Mouse (Mus musculus): Measurements from ENCODE around the gene Gm36028. TPM values are rescaled to one million over a fixed set of nuclear protein-coding genes. Genes with fewer than 3 reads are reported as not detected.

The Gm36028 gene
- polyA plus RNA-seq, 1 experiment: not detected

DNA sequence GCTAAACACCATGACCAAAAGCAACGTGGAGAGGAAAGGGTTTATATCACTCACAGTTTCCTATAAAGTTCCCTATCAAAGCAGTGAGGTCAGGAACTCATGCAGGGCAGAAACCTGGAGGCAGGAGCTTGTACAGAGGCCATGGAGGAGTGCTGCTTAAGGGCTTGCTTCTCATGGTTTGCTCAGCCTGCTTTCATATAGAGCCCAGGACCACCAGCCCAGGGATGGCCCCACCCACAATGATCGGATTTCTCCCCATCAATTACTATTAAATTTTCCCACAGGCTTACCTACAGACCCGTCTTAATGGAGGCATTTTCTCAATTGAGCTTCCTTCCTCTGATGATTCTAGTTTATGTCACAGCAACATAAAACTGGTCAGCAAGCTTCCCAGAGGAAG is 23.4 kb downstream of the Gm36028 start:
- Histone ChIP-seq H3K4me3 (replicated peaks; ENCODE audit: control insufficient read depth, low read depth, low read length) (no peak overlapping the region), H3K27ac (ENCODE audit: control insufficient read depth, insufficient read depth, low read depth, low read length, poor library complexity) (no peak overlapping the region), H3K4me1 (ENCODE audit: control insufficient read depth, insufficient read depth, low read length) (no peaks in the 10 kb centered on the region)
- 61% methylated on average over 3 of the region's 3 CpGs for WGBS
- TF ChIP-seq POLR2A (IDR thresholded peaks at IDR 0.05; ENCODE audit: borderline replicate concordance, control insufficient read depth, low read depth, low read length): no peak
- TF ChIP-seq CTCF (IDR thresholded peaks at IDR 0.05; ENCODE audit: control insufficient read depth, insufficient read depth, low read length): no peak

DNA sequence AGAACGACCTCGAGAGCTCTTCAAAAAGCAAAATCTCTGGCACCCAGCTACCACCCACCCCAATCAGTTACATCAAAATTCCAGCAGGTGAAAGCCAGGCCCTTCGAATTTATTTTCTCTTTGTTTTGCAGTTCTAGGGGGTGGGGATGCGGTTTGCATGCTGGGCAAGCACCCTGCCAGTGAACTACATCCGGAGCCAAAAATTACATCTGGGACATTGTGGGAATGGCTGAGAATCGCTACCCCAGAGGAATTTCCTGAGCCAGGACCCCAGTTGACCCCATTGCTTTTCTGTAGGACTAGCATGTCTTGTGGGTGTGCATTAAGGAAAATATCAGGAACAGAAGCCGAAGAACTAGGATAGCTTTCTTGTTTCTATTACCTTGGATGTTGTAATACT is 29.9 kb downstream of the Gm36028 start:
- H3K27ac ChIP-seq (ENCODE audit: control insufficient read depth, insufficient read depth, low read depth, low read length, poor library complexity): no peak overlapping the region
- H3K4me3 ChIP-seq (replicated peaks; ENCODE audit: control insufficient read depth, low read depth, low read length): no peak overlapping the region
- 79% methylated on average over 7 of the region's 7 CpGs for WGBS
- TF ChIP-seq POLR2A (IDR thresholded peaks at IDR 0.05; ENCODE audit: borderline replicate concordance, control insufficient read depth, low read depth, low read length): no peak
- TF ChIP-seq CTCF (IDR thresholded peaks at IDR 0.05; ENCODE audit: control insufficient read depth, insufficient read depth, low read length): no peak
- H3K4me1 ChIP-seq (ENCODE audit: control insufficient read depth, insufficient read depth, low read length): no peaks in the 10 kb centered on the region

DNA sequence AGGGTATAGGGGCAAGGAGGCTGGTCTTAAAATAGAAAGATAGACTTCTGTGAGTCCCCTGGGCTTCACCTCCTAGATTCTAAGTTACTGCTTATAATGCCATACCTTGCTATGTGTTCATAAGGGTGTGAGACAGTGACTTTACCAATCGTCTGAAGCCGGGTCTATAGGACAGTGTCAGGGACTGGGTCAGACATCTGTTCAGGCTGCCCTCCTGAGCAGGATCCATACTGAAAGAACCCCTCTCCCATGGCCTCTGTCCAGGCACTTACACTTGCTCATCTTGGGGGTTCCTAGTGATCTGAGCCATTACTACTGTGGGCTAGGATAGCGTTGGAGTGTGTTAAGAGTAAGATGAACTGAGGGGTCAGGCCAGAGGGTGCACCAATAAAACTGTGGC is 34.7 kb downstream of the Gm36028 start:
- no peaks in the 10 kb centered on the region for H3K4me1 ChIP-seq (ENCODE audit: control insufficient read depth, insufficient read depth, low read length)
- WGBS: 97% methylated on average over 3 of the region's 3 CpGs
- no peak overlapping the region for H3K4me3 ChIP-seq (replicated peaks; ENCODE audit: control insufficient read depth, low read depth, low read length)
- no peak for TF ChIP-seq CTCF (IDR thresholded peaks at IDR 0.05; ENCODE audit: control insufficient read depth, insufficient read depth, low read length)
- no peak for TF ChIP-seq POLR2A (IDR thresholded peaks at IDR 0.05; ENCODE audit: borderline replicate concordance, control insufficient read depth, low read depth, low read length)
- H3K27ac ChIP-seq (ENCODE audit: control insufficient read depth, insufficient read depth, low read depth, low read length, poor library complexity): no peak overlapping the region

DNA sequence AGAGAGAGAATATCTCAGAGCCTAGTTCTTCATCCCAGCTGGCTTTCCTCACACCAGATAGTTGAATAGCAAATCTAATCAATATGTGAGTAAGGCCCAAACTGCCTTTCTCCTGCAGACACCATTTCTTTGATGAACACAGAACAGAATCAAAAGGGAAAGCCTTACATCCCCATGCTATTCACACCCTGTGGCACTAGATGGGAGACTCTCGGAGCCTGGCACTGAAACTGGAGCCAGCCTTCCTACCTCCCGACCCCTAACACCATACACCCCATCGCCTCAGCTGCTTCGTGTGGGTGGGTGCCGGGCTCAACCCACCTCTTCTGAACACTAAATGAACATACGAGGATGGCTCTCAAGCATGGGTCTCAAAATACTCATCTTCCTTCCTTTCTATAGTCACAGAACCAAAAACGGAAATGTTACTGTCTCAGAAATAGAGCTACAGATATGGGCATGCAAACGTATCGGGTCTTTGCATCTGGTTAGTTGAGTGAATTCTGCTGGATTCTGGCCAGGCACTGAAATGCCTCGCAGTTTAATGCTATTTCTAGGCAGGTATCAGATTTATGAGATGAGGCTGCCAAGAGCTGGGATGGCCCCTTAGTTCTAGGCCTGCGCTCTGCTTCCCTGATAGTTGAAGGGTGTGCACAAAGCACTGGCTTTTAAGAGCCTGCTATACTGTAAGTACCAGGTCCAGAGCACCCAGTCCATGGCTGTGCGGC is 36.0 kb downstream of the Gm36028 start:
- TF ChIP-seq POLR2A (IDR thresholded peaks at IDR 0.05; ENCODE audit: borderline replicate concordance, control insufficient read depth, low read depth, low read length) (no peak), CTCF (IDR thresholded peaks at IDR 0.05; ENCODE audit: control insufficient read depth, insufficient read depth, low read length) (no peak)
- H3K27ac ChIP-seq (ENCODE audit: control insufficient read depth, insufficient read depth, low read depth, low read length, poor library complexity): no peak overlapping the region
- H3K4me1 ChIP-seq (ENCODE audit: control insufficient read depth, insufficient read depth, low read length): no peaks in the 10 kb centered on the region
- WGBS: 85% methylated on average over 12 of the region's 12 CpGs
- H3K4me3 ChIP-seq (replicated peaks; ENCODE audit: control insufficient read depth, low read depth, low read length): no peak overlapping the region

DNA sequence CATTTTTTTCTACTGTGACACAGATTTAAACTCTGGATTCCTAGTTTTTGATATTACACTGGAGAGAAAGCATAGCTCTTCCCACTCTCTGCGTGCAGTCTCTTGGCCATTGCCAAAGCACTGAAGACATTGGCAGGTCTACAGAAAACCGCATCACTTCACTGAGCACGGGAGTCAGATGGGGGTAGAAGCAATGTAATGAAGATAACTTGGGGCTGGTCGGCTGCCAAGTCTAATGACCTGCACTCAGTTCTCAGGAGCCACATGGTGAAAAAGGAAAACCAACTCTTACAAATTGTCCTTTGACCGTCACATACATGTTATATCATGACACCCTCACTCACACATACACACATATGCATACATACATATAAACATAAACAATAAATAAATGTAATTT is 37.0 kb downstream of the Gm36028 start:
- 80% methylated on average over 5 of the region's 5 CpGs for WGBS
- no peaks in the 10 kb centered on the region for H3K4me1 ChIP-seq (ENCODE audit: control insufficient read depth, insufficient read depth, low read length)
- no peak overlapping the region for H3K4me3 ChIP-seq (replicated peaks; ENCODE audit: control insufficient read depth, low read depth, low read length)
- no peak for TF ChIP-seq CTCF (IDR thresholded peaks at IDR 0.05; ENCODE audit: control insufficient read depth, insufficient read depth, low read length)
- TF ChIP-seq POLR2A (IDR thresholded peaks at IDR 0.05; ENCODE audit: borderline replicate concordance, control insufficient read depth, low read depth, low read length): no peak
- H3K27ac ChIP-seq (ENCODE audit: control insufficient read depth, insufficient read depth, low read depth, low read length, poor library complexity): no peak overlapping the region

DNA sequence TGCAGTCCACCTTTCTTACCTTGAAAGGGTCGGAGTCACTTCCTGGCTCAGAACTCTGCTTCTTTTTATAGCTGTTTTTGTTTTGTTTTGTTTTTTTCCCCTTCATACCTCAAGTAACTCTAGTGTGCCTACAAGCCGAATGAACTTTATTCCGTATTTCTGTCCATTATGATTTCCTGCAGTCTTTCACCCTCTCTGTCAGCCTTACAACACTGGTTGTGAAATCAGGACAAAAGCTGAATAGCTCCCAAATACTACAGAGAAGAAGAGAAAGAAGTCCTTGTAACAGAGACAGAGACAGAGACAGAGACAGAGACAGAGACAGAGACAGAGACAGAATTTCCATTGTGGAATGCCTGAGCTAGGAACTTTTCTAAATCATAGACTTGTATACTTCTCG is 43.0 kb downstream of the Gm36028 start:
- TF ChIP-seq CTCF (IDR thresholded peaks at IDR 0.05; ENCODE audit: control insufficient read depth, insufficient read depth, low read length) (no peak), POLR2A (IDR thresholded peaks at IDR 0.05; ENCODE audit: borderline replicate concordance, control insufficient read depth, low read depth, low read length) (no peak)
- H3K4me1 ChIP-seq (ENCODE audit: control insufficient read depth, insufficient read depth, low read length): no peaks in the 10 kb centered on the region; the same call in 1 of the 2 replicates
- H3K27ac ChIP-seq (ENCODE audit: control insufficient read depth, insufficient read depth, low read depth, low read length, poor library complexity): no peak overlapping the region
- no peak overlapping the region for H3K4me3 ChIP-seq (replicated peaks; ENCODE audit: control insufficient read depth, low read depth, low read length)
- WGBS: 80% methylated on average over 4 of the region's 4 CpGs

DNA sequence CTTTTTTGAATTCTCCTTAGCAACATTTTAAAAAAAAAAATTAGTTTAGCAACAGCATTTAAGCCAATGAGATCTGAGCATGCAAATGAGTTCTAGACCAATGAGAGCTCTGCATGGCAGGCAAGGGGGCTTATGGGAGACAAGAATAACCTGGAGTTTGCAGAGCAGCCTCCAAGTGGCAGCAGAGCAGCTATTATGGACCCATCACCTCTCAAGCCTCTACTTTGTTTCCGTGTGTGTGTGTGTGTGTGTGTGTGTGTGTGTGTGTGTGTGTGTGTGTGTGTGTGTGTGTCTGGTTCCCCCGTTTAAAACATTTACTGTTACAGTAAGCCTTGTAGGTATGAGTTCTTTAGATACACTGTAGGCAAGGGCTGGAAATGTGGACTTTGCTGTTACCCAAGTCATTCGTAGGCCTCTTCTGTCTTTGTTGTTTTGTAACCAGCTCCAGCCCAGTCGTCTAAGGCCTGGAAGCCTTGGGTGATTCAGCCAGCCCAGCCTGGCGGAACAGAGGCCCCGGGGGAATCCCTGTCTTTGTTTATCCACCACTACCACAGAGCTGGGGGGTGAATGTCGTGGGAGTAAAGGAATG is 46.5 kb downstream of the Gm36028 start:
- H3K27ac ChIP-seq (ENCODE audit: control insufficient read depth, insufficient read depth, low read depth, low read length, poor library complexity): peak overlapping the region; percentile 43; the same call in 1 of the 2 replicates

DNA sequence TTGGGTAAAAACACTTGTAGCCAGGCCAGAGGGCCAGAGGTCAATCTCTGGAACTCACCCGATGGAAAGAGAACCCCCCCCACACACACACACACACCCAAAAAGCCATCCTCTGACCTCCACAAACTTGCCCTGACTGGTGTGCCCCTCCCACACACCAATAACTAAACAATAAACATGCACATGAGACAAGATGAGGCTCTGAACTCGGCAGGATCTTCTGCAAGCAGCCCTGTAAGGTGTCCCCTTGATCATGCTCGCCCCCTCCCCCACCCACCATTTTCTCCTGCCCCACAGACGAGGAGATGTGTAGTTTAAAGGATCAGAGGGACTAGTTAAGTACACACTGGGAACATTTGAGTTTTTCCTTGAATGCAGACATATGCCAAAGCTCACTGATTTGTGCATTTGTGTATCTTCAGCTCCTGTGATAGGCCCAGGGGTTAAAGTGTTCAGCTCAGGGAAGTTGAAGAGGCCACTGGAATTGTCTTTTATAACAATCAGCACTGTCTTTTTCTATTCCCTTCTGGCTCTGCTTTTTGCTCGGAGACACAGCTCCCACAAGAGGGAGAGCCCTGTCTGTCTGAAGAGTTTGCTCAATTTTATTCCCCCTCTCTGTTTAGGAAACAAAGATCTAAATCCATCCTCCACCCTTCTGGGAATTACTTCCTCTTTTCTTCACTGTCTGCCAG is 47.1 kb downstream of the Gm36028 start:
- WGBS: 51% methylated on average over 5 of the region's 5 CpGs
- H3K4me1 ChIP-seq (ENCODE audit: control insufficient read depth, insufficient read depth, low read length): no peaks in the 10 kb centered on the region; the same call in 1 of the 2 replicates
- no peak overlapping the region for H3K4me3 ChIP-seq (replicated peaks; ENCODE audit: control insufficient read depth, low read depth, low read length)
- H3K27ac ChIP-seq (ENCODE audit: control insufficient read depth, insufficient read depth, low read depth, low read length, poor library complexity): no peak overlapping the region
- no peak for TF ChIP-seq POLR2A (IDR thresholded peaks at IDR 0.05; ENCODE audit: borderline replicate concordance, control insufficient read depth, low read depth, low read length)
- TF ChIP-seq CTCF (IDR thresholded peaks at IDR 0.05; ENCODE audit: control insufficient read depth, insufficient read depth, low read length): no peak

More for the DNA sequence above, 46.5 kb downstream of the Gm36028 start:
- Histone ChIP-seq H3K4me3 (replicated peaks; ENCODE audit: control insufficient read depth, low read depth, low read length) (no peak overlapping the region), H3K4me1 (ENCODE audit: control insufficient read depth, insufficient read depth, low read length) (no peaks in the 10 kb centered on the region; the same call in 1 of the 2 replicates)
- TF ChIP-seq POLR2A (IDR thresholded peaks at IDR 0.05; ENCODE audit: borderline replicate concordance, control insufficient read depth, low read depth, low read length): no peak
- peak; percentile 41 for TF ChIP-seq CTCF (IDR thresholded peaks at IDR 0.05; ENCODE audit: control insufficient read depth, insufficient read depth, low read length)
- WGBS: 23% methylated on average over 7 of the region's 7 CpGs
